Mouse (Mus musculus) MEL (cell line): ENCODE measurements around the gene Mesd. TPM values are rescaled to one million over a fixed set of nuclear protein-coding genes. Genes with fewer than 3 reads are reported as not detected.

ENCODE experiments used
- DNase-seq: peaks from one replicate; pipeline ENCODE4 v3.0.0; 2011; ENCODE audit warnings: low read depth, low spot score
- H3K27ac ChIP-seq: 2 replicates; pipeline ENCODE4 v1.5.1; 2012; ENCODE audit warnings: low read depth, mild to moderate bottlenecking, control low read depth, low read length, moderate library complexity; ENCODE audit not compliant: control insufficient read depth
- H3K27me3 ChIP-seq, 2 experiments: fragments of 150-350 bp in 1 of 2; sonication (generic) in 1 of 2; 2 replicates each; pipeline ENCODE4 v1.6.1; 2012; ENCODE audit warnings: low read length in 2 of 2, mild to moderate bottlenecking in 2 of 2, improper control_type of control experiment in 1 of 2, moderate library complexity in 1 of 2; ENCODE audit not compliant: insufficient read depth in 2 of 2, control insufficient read depth in 1 of 2
- H3K36me3 ChIP-seq, 2 experiments: 2 replicates each; pipeline ENCODE4 v1.6.1; 2012 to 2014; ENCODE audit warnings: low read length in 2 of 2, improper control_type of control experiment in 1 of 2, inconsistent platforms in 1 of 2, mild to moderate bottlenecking in 1 of 2; ENCODE audit not compliant: insufficient read depth in 2 of 2, control insufficient read depth in 1 of 2
- H3K4me1 ChIP-seq, 2 experiments: fragments of 150-350 bp in 1 of 2; sonication (generic) in 1 of 2; 2 replicates each; pipeline ENCODE4 v1.6.1; 2012; ENCODE audit warnings: low read length in 2 of 2, improper control_type of control experiment in 1 of 2, mild to moderate bottlenecking in 1 of 2; ENCODE audit not compliant: insufficient read depth in 2 of 2, control insufficient read depth in 1 of 2
- H3K4me3 ChIP-seq, 2 experiments: fragments of 150-350 bp in 1 of 2; sonication (generic) in 1 of 2; 2 replicates each; pipeline ENCODE4 v1.5.1; 2012; ENCODE audit warnings: low read depth in 2 of 2, low read length in 2 of 2, mild to moderate bottlenecking in 2 of 2, moderate library complexity in 2 of 2, control low read depth in 1 of 2, improper control_type of control experiment in 1 of 2; ENCODE audit not compliant: control insufficient read depth in 1 of 2, insufficient read depth in 1 of 2
- H3K79me2 ChIP-seq: 2 replicates; pipeline ENCODE4 v1.6.1; 2012; ENCODE audit warnings: mild to moderate bottlenecking, low read length, moderate library complexity; ENCODE audit not compliant: control insufficient read depth, poor library complexity, insufficient read depth
- H3K9ac ChIP-seq: 2 replicates; pipeline ENCODE4 v1.6.1; 2012; ENCODE audit warnings: low read depth, mild to moderate bottlenecking, control low read depth, low read length, moderate library complexity; ENCODE audit not compliant: control insufficient read depth, poor library complexity, severe bottlenecking
- H3K9me3 ChIP-seq: fragments of 150-350 bp; sonication (generic); replicated peaks from 2 replicates; pipeline ENCODE4 v1.6.1; 2012; ENCODE audit warnings: mild to moderate bottlenecking, low read length, improper control_type of control experiment, moderate library complexity; ENCODE audit not compliant: insufficient read depth
- BHLHE40 ChIP-seq: IDR thresholded peaks from 2 replicates; pipeline ENCODE4 v1.6.1; 2012; ENCODE audit warnings: low read depth, mild to moderate bottlenecking, inconsistent platforms, low read length, improper control_type of control experiment, borderline replicate concordance
- CTCF ChIP-seq, 3 experiments: IDR thresholded peaks in 2 of 3; conservative IDR thresholded peaks in 1 of 3; 2 replicates each; pipeline ENCODE4 v1.5.1; 2011 to 2012; ENCODE audit warnings: low read length in 3 of 3, low read depth in 2 of 3, mild to moderate bottlenecking in 2 of 3, improper control_type of control experiment in 1 of 3, inconsistent platforms in 1 of 3, mixed read lengths in 1 of 3, moderate library complexity in 1 of 3; ENCODE audit not compliant: control insufficient read depth in 1 of 3, insufficient read depth in 1 of 3, poor library complexity in 1 of 3, severe bottlenecking in 1 of 3
- E2F4 ChIP-seq: IDR thresholded peaks from 2 replicates; pipeline ENCODE4 v1.6.1; 2011; ENCODE audit warnings: low read depth, low read length, improper control_type of control experiment, borderline replicate concordance
- EP300 ChIP-seq, 2 experiments: IDR thresholded peaks; 2 replicates each; pipeline ENCODE4 v1.6.1; 2011; ENCODE audit warnings: improper control_type of control experiment in 2 of 2, low read length in 2 of 2, low read depth in 1 of 2, mild to moderate bottlenecking in 1 of 2
- ETS1 ChIP-seq: IDR thresholded peaks from 2 replicates; pipeline ENCODE4 v1.6.1; 2012; ENCODE audit warnings: low read depth, mild to moderate bottlenecking, inconsistent platforms, low read length, improper control_type of control experiment, moderate library complexity
- GABPA ChIP-seq: IDR thresholded peaks from 2 replicates; pipeline ENCODE4 v1.6.1; 2012; ENCODE audit warnings: low read depth, mild to moderate bottlenecking, inconsistent platforms, low read length, improper control_type of control experiment, moderate library complexity
- GATA1 ChIP-seq: IDR thresholded peaks from 2 replicates; pipeline ENCODE4 v1.6.1; 2011; ENCODE audit warnings: low read depth, low read length, improper control_type of control experiment
- HCFC1 ChIP-seq: IDR thresholded peaks from 2 replicates; pipeline ENCODE4 v1.6.1; 2012; ENCODE audit warnings: low read depth, mild to moderate bottlenecking, inconsistent platforms, low read length, improper control_type of control experiment, moderate library complexity
- KAT2A ChIP-seq: conservative IDR thresholded peaks from 2 replicates; pipeline ENCODE4 v1.6.1; 2012; ENCODE audit warnings: low read depth, low read length, improper control_type of control experiment, inconsistent platforms
- MXI1 ChIP-seq: IDR thresholded peaks from 2 replicates; pipeline ENCODE4 v1.6.1; 2011; ENCODE audit warnings: mild to moderate bottlenecking, low read depth, low read length, improper control_type of control experiment
- MYB ChIP-seq: IDR thresholded peaks from 2 replicates; pipeline ENCODE4 v1.6.1; 2011; ENCODE audit warnings: mild to moderate bottlenecking, low read depth, low read length, improper control_type of control experiment
- MYC ChIP-seq: IDR thresholded peaks from 2 replicates; pipeline ENCODE4 v1.6.1; 2011; ENCODE audit warnings: low read depth, mild to moderate bottlenecking, low read length, improper control_type of control experiment, moderate library complexity
- NELFE ChIP-seq: IDR thresholded peaks from 2 replicates; pipeline ENCODE4 v1.6.1; 2011; ENCODE audit warnings: low read depth, low read length, improper control_type of control experiment
- POLR2AphosphoS2 ChIP-seq: IDR thresholded peaks from 2 replicates; pipeline ENCODE4 v1.6.1; 2011; ENCODE audit warnings: low read length, improper control_type of control experiment
- POLR2AphosphoS5 ChIP-seq: IDR thresholded peaks from 2 replicates; pipeline ENCODE4 v1.6.1; 2012; ENCODE audit warnings: low read depth, borderline replicate concordance, mild to moderate bottlenecking, inconsistent platforms, low read length, moderate library complexity, mixed read lengths
- RAD21 ChIP-seq: IDR thresholded peaks from 2 replicates; pipeline ENCODE4 v1.6.1; 2011; ENCODE audit warnings: mild to moderate bottlenecking, low read depth, low read length, improper control_type of control experiment
- SMC3 ChIP-seq: IDR thresholded peaks from 2 replicates; pipeline ENCODE4 v1.6.1; 2011; ENCODE audit warnings: low read depth, low read length, improper control_type of control experiment
- TAL1 ChIP-seq: IDR thresholded peaks from 2 replicates; pipeline ENCODE4 v1.6.1; 2012; ENCODE audit warnings: mild to moderate bottlenecking, inconsistent platforms, low read length, moderate library complexity, mixed read lengths
- TBP ChIP-seq: IDR thresholded peaks from 2 replicates; pipeline ENCODE4 v1.8.0; 2011; ENCODE audit warnings: low read depth, low read length, improper control_type of control experiment
- TCF12 ChIP-seq: IDR thresholded peaks from 2 replicates; pipeline ENCODE4 v1.6.1; 2014; ENCODE audit warnings: low read depth, mild to moderate bottlenecking, inconsistent platforms, low read length, improper control_type of control experiment, moderate library complexity
- USF1 ChIP-seq: IDR thresholded peaks from 2 replicates; pipeline ENCODE4 v1.6.1; 2014; ENCODE audit warnings: low read depth, mild to moderate bottlenecking, inconsistent platforms, low read length, improper control_type of control experiment, moderate library complexity
- ZKSCAN1 ChIP-seq: IDR thresholded peaks from 2 replicates; pipeline ENCODE4 v1.6.1; 2012; ENCODE audit warnings: low read depth, mild to moderate bottlenecking, inconsistent platforms, low read length, improper control_type of control experiment, moderate library complexity
- ZMIZ1 ChIP-seq: IDR thresholded peaks from 2 replicates; pipeline ENCODE4 v1.6.1; 2012; ENCODE audit warnings: low read depth, mild to moderate bottlenecking, inconsistent platforms, low read length, improper control_type of control experiment, moderate library complexity
- polyA plus RNA-seq, 2 experiments: library from polyadenylated mRNA; stranded (reverse) in 1 of 2; unstranded in 1 of 2; fragments of >175 nt in 1 of 2; fragments of >200 nt in 1 of 2; gene quantifications; 2 replicates each; pipeline versions ENCODE4 v1.2.1 to v1.2.4; 2012; ENCODE audit warnings: low replicate concordance in 2 of 2, low read depth in 1 of 2; ENCODE audit not compliant: insufficient read length in 2 of 2, insufficient read depth in 1 of 2, missing spikeins in 1 of 2
- total RNA-seq: library from RNA; depleted of rRNA; stranded (reverse); fragments of 300-350 nt; gene quantifications from 2 replicates; pipeline ENCODE4 v1.2.3, GENCODE M21; 2012

The Mesd gene
- total and polyA plus RNA-seq, 3 experiments: 64.5 to 135 (median 83.3) TPM

DNA sequence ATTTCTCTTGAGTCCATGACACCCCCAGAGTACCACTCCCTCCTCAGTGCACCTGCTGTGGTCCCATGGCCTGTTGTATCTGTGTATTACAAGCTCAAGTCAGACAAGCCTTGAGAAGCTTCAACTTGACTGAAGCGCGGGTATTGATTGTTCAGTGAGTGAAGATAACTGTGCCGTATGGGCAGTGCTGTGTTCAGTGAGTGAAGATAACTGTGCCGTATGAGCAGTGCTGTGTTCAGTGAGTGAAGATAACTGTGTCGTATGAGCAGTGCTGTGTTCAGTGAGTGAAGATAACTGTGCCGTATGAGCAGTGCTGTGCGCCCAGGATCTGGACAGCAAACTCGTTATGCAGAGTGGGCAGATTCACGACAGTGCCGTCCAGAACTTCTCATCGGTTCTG is 14.0 kb downstream of the Mesd start:
- H3K9me3 ChIP-seq: no peaks in the 10 kb centered on the region
- no peak overlapping the region for H3K27ac ChIP-seq
- peak; percentile 40 for DNase-seq
- H3K9ac ChIP-seq: no peak overlapping the region
- peaks cover 7 to 48% of the 10 kb centered on the region in 2 experiments for H3K36me3 ChIP-seq
- TF ChIP-seq MXI1 (no peak), NELFE (no peak), POLR2AphosphoS2 (no peak), EP300 (IDR thresholded peaks at IDR 0.05; ENCODE audit: low read depth in 1 of 2, low read length in 2 of 2) (peak in 1 of 2 experiments; percentile 58; a peak in 1 of 4 replicates), ZMIZ1 (no peak), TAL1 (peak; percentile 37), MYC (no peak), CTCF (IDR thresholded peaks at IDR 0.05 in 2 of 3, conservative IDR thresholded peaks at IDR 0.05 in 1 of 3; ENCODE audit: control insufficient read depth in 1 of 3, insufficient read depth in 1 of 3, low read depth in 2 of 3, low read length in 3 of 3, poor library complexity in 1 of 3, severe bottlenecking in 1 of 3) (no peak), TCF12 (peak; percentile 41), MYB (no peak), ZKSCAN1 (no peak), TBP (no peak), GATA1 (peak; percentile 67), ETS1 (0 out of 2 replicates have a peak, but pooled peaks have one; percentile 29)
- H3K4me3 ChIP-seq: no peak overlapping the region
- H3K79me2 ChIP-seq: peaks cover 18% of the 10 kb centered on the region
- H3K27me3 ChIP-seq: no peaks in the 10 kb centered on the region
- H3K4me1 ChIP-seq: peaks cover 26 to 43% of the 10 kb centered on the region in 2 experiments

DNA sequence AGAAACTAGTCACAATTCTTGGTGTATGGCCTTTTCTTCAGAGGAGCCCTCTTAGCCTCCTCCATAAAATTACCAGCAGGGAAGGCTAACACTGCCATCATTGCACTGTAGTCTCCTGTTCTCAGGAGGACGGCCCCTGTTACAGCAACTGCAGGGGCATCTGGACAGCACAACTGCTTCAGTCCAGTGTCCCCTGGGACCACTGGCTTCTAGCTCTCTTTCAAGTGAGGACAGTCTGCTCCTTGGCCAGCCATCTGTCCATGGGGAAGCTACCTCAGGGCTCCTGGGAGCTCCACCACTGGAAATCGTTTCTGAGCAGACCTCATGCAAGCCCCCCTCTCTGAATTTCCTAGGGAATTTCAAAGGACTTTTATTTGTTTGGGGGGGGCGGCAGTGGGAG is 16.3 kb downstream of the Mesd start:
- H3K27me3 ChIP-seq: no peaks in the 10 kb centered on the region
- no peak for DNase-seq
- H3K4me1 ChIP-seq: peaks cover 17 to 29% of the 10 kb centered on the region in 2 experiments
- no peak for TF ChIP-seq KAT2A
- TF ChIP-seq SMC3: no peak
- no peak for TF ChIP-seq HCFC1
- no peak for TF ChIP-seq POLR2AphosphoS5
- no peak for TF ChIP-seq RAD21
- TF ChIP-seq GATA1: no peak
- TF ChIP-seq E2F4: no peak
- TF ChIP-seq TAL1: no peak
- no peak for TF ChIP-seq NELFE
- no peak for TF ChIP-seq EP300 (IDR thresholded peaks at IDR 0.05; ENCODE audit: low read depth in 1 of 2, low read length in 2 of 2)
- no peak for TF ChIP-seq GABPA
- no peak for TF ChIP-seq ZMIZ1
- no peak for TF ChIP-seq USF1
- no peak for TF ChIP-seq ETS1
- TF ChIP-seq BHLHE40: no peak
- TF ChIP-seq, all 39 proteins: peak for 0
- Histone ChIP-seq H3K36me3 (peaks cover 7 to 27% of the 10 kb centered on the region in 2 experiments), H3K4me3 (no peak overlapping the region), H3K9ac (no peak overlapping the region), H3K79me2 (peaks cover under 1% of the 10 kb centered on the region; the same call in 1 of the 2 replicates), H3K9me3 (no peaks in the 10 kb centered on the region), H3K27ac (no peak overlapping the region)
